Mouse (Mus musculus) adrenal gland, postnatal 36 days (tissue): ENCODE results near the gene Casc3. TPM values are rescaled to one million over a fixed set of nuclear protein-coding genes. Genes with fewer than 3 reads are reported as not detected.

Experiments used
- DNase-seq, 2 experiments: peaks; one replicate each; pipeline ENCODE4 v3.0.0; 2021; ENCODE audit warnings: mixed read lengths in 1 of 2
- long read RNA-seq, 2 experiments: library from polyadenylated mRNA; stranded (forward); transcript quantifications; one replicate each; pipeline ENCODE4 v2.0.0; 2021; ENCODE audit warnings: borderline sequencing depth in 2 of 2
- total RNA-seq, 2 experiments: library from RNA; stranded (reverse); gene quantifications; 2 replicates each; pipeline ENCODE4 v1.2.3; 2021

Gene Casc3
- total RNA-seq = 10 to 100 TPM; 29.6 to 34.3 TPM
- long read RNA-seq, experiment 1, partial matches to known transcripts = 1 of 6 reads
- long read RNA-seq, experiment 1, other reads (novel, unspliced or antisense) = 4 of 6 reads
- long read RNA-seq, experiment 2, transcript Casc3-204 (14 exons, 3,741 nt) = major isoform, 8 of 16 reads
- long read RNA-seq, experiment 2, partial matches to known transcripts = 3 of 16 reads
- long read RNA-seq, experiment 2, other reads (novel, unspliced or antisense) = 5 of 16 reads

DNA sequence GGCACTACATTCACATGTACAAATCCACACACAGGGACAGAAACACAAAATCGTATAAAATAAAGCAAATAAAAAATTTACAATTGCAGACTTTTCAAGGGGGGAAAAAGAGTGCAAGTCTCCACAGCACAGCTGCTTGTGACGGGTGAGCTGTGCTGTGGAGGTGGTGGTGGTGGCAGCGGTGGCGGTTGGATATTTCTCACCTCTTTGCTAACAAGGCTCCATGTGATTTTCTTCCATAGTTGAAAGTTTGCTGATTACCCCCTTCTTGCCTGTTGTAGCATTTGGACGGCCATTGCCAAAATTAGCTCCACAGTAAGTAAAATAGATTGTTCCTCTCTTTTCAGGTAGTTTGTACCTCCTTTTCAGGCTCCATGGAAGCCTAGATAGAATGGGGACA, at the start of gene Casc3:
Gene Casc3 (plus strand): TSS at position 301 of the 400 bp plus-strand sequence.
- DNase-seq = no peak

DNA sequence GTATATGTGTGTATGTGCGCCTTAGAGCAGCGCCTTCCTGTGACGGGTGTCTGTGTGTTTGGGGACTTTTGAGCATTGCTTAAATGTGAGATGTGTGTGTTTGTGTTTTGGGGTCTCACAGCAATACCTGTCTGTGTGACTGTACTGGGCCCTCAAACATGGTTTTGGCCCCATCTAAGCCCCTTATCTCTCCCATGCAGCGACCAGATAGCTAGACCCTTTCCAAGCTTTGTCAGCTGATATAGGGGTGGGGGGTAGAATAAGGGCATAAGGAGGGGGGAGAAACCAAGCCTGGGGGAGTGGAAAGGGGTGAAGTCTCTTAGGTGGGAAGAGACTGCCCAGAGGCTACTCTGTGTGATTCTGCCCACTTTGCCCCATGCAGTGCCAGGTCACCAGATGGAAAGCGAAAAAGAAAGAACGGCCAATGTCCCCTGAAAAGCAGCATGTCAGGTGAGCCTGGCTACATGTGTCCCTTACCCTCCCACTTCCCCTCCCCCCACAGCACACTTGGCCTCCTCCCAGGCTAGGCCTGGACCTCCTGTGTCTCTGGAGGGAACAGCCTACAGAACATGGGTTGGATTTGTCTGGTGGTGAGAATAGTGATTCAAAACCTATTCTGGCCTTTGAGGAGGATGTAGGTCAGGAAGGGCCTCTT, 48.9 kb upstream of the Casc3 start:
- no peak for DNase-seq

DNA sequence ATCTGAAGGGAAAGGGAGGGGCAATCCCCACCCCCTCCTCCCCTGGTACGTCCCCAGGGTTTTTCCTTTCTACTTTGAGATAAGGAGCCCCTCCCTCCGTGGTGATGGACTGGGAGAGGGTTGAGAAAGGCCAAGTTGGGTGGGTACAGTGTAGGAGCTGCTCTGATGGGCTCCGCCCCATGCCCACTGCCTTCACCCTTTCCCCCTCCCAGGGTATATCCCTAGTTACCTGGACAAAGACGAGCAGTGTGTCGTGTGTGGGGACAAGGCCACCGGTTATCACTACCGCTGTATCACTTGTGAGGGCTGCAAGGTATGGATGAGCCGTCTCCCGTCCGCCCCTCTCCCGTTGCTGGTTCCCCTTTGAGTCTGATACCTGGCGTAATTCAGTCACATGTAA, 48.0 kb upstream of the Casc3 start:
- no peak for DNase-seq

DNA sequence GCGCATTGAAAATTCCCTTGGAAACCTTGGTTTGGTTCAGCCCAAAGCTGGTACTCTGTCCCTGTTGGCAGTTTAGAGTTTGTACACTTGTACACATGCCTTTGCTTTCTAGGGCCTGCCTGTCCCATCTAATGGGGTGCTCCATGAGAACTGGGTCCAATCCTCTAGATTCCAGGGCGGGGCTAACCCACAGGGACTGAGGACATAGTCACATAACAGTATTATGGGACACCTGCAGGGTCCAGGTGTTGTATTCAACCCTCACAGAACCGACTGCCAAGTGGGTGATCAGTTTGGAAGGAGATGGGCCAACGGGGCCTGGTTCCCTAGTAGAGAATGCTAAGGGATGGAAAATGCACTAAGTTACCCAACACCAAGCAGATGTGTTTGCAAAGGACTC, 42.8 kb upstream of the Casc3 start:
- DNase-seq = no peak

DNA sequence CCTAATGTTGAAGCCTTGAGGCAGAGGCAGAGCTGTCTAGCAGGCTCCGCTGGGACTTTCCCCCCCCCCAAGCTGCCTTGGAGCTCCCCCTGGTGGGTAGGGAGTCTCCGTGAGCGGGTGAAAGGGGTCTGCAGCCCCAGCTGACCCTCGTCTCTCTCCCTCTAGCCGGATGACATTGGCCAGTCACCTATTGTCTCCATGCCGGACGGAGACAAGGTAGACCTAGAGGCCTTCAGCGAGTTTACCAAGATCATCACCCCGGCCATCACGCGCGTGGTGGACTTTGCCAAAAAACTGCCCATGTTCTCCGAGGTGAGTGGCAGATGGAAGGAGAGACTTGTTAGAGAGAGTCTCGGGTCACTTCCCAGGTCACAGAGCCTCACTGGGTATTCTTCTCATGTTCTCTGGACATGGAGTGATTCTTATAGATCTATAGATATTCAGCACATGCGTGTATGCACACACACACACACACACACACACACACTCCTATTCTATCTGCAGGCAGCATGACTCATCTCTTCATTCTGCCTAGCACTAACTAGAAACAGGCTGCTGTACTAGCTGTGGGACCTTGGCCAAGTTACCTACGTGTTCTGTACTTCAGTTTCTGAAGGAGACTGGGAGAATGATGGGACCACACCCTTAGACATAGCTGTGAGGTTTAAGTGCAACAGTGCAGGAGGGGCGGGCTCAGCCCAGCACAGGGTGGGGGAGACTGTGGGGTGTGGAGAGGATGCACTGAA, 41.8 kb upstream of the Casc3 start:
- DNase-seq = peak; percentile 44 to 67

DNA sequence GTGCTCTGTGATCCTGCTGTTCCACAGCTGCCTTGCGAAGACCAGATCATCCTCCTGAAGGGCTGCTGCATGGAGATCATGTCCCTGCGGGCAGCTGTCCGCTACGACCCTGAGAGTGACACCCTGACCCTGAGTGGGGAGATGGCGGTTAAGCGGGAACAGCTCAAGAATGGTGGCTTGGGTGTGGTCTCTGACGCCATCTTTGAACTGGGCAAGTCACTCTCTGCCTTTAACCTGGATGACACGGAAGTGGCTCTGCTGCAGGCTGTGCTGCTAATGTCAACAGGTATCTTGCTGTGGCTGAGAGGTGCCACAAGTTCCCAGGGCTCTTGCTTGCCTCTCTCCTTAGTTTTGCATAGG, 41.2 kb upstream of the Casc3 start:
- DNase-seq = no peak

DNA sequence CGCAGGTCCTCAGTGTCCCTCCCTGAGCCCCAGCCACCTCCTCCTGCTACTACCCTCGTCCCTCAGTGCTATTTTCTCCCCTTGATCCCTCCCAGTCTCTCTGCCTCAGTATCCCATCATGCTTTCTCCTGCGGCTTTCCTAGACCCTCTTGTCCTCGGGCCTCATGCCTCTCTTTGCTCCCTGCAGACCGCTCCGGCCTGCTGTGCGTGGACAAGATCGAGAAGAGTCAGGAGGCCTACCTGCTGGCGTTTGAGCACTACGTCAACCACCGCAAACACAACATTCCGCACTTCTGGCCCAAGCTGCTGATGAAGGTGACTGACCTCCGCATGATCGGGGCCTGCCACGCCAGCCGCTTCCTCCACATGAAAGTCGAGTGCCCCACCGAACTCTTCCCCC, 40.6 kb upstream of the Casc3 start:
- DNase-seq = no peak

DNA sequence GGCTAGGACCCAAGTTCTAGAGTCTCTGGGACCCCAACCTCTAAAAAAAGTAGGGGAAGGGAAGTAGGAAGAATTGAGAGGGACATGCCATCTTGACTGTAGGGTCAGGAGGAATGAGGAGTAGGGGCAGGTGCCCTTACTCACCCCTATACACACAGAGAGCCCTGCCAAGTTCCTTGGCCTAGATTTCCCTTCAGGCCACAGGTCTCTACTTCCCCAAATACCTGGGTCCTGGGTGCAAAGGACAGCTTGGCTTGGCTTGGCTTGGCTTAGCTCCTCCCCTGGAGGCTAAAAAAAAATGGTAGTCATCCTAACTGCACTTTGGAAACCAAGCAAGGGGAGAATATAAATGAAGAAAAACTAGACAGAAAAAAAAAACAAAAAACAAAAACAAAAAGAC, 40.0 kb upstream of the Casc3 start:
- no peak for DNase-seq

DNA sequence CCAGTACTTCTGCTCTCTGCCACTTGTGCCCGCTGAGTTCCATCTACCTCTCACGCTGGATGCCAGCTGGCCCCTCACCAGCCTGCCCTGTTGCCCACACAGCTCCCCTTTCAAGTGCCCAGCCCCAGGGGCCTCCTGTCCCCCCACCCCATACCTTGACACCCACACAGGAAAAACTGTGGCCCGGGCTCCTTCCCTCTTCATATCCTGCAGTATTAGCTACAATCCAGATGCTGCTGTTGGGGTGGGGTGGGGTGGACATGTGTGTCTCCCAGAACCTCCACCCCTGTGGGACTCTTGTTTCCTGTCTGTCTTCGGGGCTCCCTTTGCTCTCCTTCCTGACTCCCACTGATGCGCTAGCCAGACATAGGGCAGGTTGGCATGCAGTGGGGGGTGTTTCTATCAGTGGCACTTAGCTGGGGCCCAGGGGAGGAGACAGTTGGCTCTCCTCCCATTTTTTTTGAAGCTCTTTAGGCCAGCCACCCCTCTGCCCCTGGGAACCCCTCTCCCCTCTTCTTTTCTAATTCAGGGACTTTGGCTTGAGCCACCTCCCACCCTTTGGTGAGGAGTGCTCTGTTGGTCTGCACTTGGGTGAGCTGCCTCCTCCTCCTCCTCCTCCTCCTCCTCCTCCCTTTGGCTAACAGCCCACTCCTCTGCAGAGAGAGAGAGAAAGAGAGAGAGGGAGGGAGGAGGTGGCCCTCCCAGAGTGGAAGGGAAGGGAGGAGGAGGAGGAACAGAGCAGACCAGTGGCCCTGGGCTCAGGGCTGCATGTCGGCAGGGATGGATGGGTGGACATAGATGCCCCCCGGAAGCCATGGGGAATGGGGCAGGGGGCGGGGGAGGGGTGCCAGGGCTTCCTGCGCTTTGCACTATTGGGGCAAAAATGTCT, 39.0 kb upstream of the Casc3 start:
- DNase-seq = no peak

DNA sequence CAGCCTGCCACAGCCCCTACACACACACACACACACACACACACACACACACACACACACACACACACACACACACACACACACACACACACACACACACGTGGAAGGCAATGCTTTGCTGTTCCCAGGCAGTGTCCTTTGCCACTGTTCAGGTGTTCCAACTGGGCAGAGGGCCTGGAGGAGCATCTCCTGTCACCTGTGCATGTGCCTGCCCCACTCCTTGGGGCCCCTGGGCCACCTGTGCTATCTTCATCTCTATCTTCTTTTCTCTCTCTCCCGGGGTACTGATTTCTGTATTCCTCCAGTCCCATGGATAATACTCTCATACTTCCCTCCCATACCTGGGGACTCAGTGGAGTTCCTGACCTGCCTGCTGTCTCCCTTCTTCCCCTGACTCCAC, 38.4 kb upstream of the Casc3 start:
- DNase-seq = no peak

DNA sequence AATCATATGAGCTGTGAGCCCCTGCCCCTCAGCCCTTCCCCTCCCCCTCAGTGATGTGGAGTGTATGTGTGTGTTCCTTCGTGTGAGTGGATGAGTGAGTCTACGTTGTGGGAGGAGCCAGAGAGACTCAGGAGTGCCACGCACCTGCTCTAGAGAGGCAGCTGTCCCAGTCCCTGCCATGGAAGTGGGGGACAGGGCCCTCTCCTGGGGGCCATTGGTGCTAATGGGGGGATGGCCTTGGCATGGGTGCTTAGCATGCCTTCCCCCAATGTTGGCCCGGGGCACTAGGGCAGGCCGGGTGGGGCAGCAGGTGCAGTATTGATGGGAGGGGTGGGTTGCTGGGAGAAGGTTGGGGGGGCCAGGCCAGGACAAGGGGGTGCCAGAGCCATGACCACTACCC, 37.9 kb upstream of the Casc3 start:
- peak in 1 of 2 experiments; percentile 22 for DNase-seq

DNA sequence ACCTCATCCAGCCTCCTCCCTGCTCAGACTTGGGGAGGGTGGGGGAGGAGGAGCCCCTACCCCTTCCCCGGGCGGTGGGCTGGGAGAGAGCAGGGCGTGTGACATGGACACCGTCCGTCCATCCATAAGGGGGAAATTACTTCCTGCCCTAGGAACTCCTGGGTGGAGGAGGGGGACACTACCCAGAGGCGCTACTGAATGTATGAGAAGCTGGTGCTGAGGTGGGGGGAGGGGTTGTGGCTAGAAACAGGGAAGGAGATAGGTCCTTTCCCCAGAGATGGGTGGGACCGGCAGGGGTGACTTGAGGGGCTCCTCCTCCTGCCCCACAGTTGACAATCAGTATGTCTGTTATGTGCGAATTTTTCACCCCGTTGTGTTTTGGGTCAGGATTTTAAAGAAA, 37.4 kb upstream of the Casc3 start:
- peak; percentile 62 for DNase-seq

DNA sequence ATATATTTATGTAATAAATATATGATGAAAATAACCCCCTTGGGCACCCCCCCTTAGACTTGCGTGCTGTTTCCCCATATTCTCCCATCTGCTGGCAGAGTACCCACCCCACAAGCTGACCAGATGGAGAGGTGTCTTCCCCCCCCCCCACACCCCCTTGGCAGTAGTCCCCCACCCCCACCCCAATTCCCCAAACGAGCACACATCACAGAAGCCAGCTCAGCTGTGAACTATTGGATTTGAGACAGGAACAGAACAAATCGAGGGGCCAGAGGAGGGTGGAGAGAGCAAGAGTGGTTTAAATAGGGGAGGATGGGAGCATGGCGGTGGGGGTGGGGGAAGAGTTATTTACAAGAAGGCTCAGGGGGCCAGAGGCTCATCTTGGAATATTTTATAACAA, 37.0 kb upstream of the Casc3 start:
- DNase-seq = no peak

DNA sequence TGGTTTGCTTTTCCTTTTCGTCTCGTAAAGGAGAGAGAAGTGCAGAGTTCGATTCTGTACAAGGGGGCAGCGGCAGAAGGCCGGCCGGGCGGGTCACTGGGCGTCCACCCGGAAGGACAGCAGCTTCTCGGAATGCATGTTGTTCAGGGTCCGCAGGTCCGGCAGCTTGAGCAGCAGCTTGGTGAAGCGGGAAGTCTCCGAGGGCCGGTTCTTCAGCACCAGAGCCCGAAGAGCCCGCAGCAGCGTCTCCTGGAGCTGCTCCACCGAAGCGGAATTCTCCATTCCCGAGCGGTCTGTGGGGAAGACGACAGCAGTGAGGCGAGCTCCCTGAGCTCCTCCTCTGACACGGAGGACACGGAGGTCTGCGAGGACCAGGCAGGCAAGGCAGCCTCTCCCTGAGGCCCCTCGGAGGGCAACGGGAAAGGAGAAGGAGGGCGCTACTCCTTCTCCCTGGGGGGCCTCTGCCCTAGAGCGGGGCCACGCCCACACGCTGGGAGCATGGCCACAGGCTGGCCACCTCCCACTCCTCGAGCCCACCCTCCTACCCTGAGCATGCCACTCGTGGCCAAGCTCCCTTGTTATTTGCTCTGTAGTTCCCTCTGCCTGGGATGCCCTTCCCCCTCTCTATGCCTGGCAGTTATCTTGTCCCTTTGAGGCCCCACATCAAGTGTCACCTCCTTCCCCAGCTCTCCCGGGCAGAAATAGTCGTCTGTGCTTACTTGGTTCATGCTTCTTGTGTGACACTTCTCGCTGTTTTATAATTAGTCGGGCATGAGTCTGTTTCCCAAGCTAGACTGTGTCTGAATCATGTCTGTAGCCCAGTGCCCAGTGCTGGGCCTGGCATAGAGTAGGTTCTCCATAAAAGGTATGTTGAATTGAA, 36.3 kb upstream of the Casc3 start:
- DNase-seq = peak in 1 of 2 experiments; percentile 47

DNA sequence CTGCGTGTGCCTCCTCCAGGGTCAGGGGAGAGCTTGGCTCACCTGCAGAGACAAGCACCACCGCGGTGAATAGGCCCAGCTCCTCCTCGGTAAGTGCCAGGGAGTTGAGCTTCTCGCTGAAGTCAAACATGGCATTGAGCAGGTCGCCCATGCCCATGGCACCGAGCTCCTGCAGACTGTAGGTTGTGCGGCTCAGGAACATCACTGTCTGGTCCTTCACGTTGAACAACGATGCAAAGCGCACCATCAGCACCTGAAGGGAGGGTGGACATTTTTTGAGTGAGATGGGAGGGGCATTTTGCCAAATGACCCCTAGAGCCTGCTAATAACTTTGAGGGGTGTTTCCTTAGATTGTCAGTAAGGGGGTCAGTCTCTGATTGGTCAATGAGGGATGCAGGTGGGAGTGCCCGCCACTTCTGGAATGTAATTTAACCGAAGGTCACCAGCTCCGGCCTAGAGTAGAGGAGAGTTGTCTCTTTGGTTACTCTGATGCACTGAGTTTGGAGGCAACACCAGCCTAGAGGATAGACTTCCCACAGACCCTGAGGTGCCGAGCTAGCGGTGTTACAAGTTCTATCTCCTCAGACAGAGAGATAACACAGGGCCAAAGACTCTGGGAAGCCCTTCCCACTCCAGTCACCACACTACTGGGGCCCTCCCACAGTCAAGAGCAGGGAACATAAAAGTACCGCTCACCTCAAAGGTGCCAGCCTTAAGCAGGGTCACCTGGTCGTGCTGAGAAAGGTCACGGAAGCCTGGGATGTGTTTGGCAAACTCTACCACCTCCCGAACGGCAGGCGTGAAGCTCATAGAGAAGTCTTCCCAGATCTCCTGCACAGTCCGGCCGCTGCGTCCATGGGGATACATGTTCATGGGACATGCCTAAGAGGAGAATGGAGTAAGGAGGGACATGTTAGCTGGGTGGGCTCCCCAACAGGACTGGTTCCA, 35.4 kb upstream of the Casc3 start:
- no peak for DNase-seq

DNA sequence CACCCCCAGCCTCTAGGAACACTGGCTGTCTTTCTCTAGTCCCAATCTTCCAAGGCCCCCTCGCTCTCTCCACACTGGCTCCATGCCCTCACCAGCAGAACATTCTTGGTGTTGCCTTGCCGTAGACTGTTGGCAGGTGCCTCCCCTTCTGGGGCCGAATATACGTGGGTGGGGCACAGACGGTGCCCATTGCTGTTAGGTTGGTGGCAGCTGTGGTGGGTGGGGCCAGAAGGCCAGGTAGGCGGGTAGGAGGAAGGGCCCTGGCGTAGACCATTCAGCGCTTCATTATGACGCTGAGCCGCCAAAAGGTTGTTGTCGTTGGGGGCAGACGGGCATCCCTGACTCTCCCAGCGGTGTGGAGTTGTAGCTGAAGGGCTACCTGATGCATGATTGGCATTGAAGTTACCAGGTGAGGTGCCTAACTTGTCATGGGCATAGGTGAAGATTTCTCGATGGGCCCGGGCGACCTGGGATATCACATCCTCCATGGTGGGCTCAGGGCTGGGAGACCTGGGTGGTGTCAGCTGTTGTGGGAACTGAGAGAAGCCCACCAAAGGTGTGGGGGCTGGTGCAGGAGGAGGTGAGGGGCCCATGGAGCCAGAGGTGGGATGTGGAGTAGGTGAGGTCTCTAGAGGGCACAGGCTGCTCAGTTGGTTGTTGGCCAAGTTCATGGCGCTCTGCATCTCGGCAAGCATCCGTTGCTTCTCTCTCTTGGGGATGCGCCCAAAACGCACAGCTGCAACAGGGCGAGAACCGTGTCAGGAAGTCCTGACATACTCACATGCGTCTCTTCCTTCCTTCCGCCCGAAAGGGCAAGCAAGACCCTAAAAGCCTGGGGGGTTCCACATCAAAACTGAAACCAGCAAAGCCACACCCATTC, 34.4 kb upstream of the Casc3 start:
- no peak for DNase-seq

DNA sequence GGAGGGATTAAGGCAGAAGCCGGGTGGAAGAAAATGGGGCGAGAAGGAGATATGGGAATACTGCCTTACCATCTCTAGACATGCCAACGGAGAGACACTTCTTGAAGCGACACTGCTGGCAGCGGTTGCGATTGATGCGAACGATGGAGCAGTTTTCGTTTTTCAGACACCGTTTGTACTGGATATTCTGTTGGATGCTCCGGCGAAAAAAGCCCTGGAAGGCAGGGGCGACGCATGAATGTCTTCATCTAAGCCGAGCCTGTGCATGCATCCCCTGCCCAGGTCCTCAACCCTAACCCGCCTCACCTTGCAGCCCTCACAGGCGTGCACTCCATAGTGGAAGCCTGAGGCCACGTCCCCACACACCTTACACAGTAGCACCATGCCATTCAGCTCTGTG, 33.6 kb upstream of the Casc3 start:
- DNase-seq = no peak

DNA sequence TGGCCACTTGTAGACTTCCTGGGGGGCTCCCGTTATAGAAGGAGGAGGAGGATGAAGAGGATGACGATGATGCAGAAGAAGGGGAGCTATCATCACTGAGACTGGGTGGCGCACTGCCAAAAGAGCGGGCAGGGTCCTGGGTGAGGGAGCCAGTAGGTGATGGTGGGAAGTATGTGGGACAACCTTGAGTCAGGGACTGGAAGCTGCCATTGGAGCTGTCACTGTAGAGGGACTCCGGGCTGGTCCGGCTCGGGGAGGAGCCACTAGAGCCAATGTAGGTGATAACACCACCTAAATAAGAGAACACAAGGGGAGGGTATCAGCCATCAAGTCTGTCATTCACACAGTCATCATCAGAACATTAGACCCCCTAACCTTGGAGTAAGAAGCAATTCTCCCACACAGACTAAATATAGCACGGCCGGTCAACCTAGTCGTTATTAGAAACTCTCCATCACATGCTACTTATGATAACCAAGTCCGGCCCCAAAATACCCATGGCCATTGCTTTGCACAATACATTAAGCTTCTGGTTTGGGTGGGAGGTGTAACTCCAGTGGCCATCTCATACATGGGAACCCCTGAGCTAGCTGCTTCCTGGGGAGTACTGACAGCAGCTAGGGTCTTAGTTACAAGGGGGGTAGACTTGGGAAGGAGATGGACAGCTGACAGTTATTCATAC, 32.7 kb upstream of the Casc3 start:
- DNase-seq = peak in 1 of 2 experiments; percentile 49
